10 mouse cellular contexts compared by ENCODE assay signal in genomic region chr5:121189182-121189581, GRCm38 (mm10). TPM values are rescaled to one million over a fixed set of nuclear protein-coding genes. Genes with fewer than 3 reads are reported as not detected.
A peak's percentile ranks its signal among the peaks of the same experiment; 100 is the strongest.
DNase-seq lines count a peak whose midpoint lies in the region; ATAC-seq and TF ChIP-seq lines count a peak whose summit lies in the region.
"Had no signal": no experiment of that assay in that cellular context is flagged by ENCODE, and none has a peak within 500 bp of the region (broad histone marks: within the 10 kb centered on the region; RNA-seq: fewer than 3 reads in every experiment).

No protein-coding gene starts in this region.

- no peak for ATAC-seq in G1E (ENCODE audit: extremely low read depth, insufficient number of reproducible peaks, low FRiP score, poor library complexity, severe bottlenecking)
- ATAC-seq in liver, embryonic 12.5 days: no peak

- H3K9me3 ChIP-seq in G1E (replicated peaks): no peaks in the 10 kb centered on the region
- no peaks in the 10 kb centered on the region for H3K9me3 ChIP-seq in liver, embryonic 12.5 days (replicated peaks)

- H3K27ac ChIP-seq in brown adipose tissue, adult 24 weeks (replicated peaks; ENCODE audit: low read depth, low read length): no peak overlapping the region
- 0 out of 2 replicates have a peak overlapping the region, but pooled peaks have one; percentile 0 for H3K27ac ChIP-seq in liver, embryonic 12.5 days
- H3K27ac ChIP-seq: macrophage had no signal

- 57% methylated on average over 9 of the region's 9 CpGs for WGBS in liver, embryonic 12.5 days (ENCODE audit: insufficient replicate concordance)

- H3K4me3 ChIP-seq in G1E (ENCODE audit: low read depth, low read length): peak overlapping the region; percentile 14; the same call in 1 of the 2 replicates
- peak overlapping the region; percentile 3; the same call in 1 of the 2 replicates for H3K4me3 ChIP-seq in brown adipose tissue, adult 24 weeks (ENCODE audit: insufficient read depth, low read depth, low read length)
- peak overlapping the region; percentile 26 for H3K4me3 ChIP-seq in liver, embryonic 12.5 days

- H3K4me1 ChIP-seq in G1E (ENCODE audit: insufficient read depth, low read depth, low read length): peaks cover 67% of the 10 kb centered on the region
- peaks cover 39% of the 10 kb centered on the region for H3K4me1 ChIP-seq in brown adipose tissue, adult 24 weeks (ENCODE audit: control insufficient read depth, insufficient read depth, insufficient read length, low read length)
- H3K4me1 ChIP-seq in liver, embryonic 12.5 days: peaks cover 90% of the 10 kb centered on the region

- peak; percentile 56 for DNase-seq in layer of hippocampus, adult 9-11 months
- DNase-seq in layer of hippocampus, postnatal 25 days (ENCODE audit: extremely low spot score in 1 of 2, low spot score in 1 of 2): no peak
- DNase-seq in G1E (ENCODE audit: low spot score): no peak
- DNase-seq in kidney, adult 11 months: no peak
- DNase-seq in right cerebral cortex, postnatal 4 days: no peak
- no peak for DNase-seq in frontal cortex, postnatal 14 days (ENCODE audit: low spot score in 2 of 2)
- DNase-seq: kidney, postnatal 10 days had no signal

- peak overlapping the region; percentile 38 for H3K4me2 ChIP-seq in liver, embryonic 12.5 days

- no peaks in the 10 kb centered on the region for H3K27me3 ChIP-seq in G1E (ENCODE audit: insufficient read depth, low read length)
- no peaks in the 10 kb centered on the region for H3K27me3 ChIP-seq in liver, embryonic 12.5 days (replicated peaks)

- 0 out of 2 replicates have a peak overlapping the region, but pooled peaks have one; percentile 19 for H3K9ac ChIP-seq in liver, embryonic 12.5 days

- H3K36me3 ChIP-seq in G1E (replicated peaks): peaks cover 46% of the 10 kb centered on the region
- H3K36me3 ChIP-seq in liver, embryonic 12.5 days: 0 out of 2 replicates have a peak, but pooled peaks cover 8% of the 10 kb centered on the region

- TF ChIP-seq CTCF in G1E (IDR thresholded peaks at IDR 0.05; ENCODE audit: low read depth, low read length): no peak

RNA-seq across cellular contexts. Expression of gene Ptpn11, which starts 2.0 kb away (rescaled TPM):
- total RNA-seq in layer of hippocampus, postnatal 25 days (2021): 10 to 100 TPM; 88.7 to 98.6 TPM
- total RNA-seq in G1E (2014; fragmentation: Nextera tagmentation) (25.9 and 28.6 TPM in 2 replicates), G1E (2017) (36.4 and 43.0 TPM in 2 replicates)
- 27.1 and 28.8 TPM in 2 replicates for polyA plus RNA-seq in G1E (2012)
- polyA plus RNA-seq in brown adipose tissue, adult 24 weeks (2012; ENCODE audit: insufficient read depth, insufficient read length, missing spikeins): 64.1 and 66.0 TPM in 2 replicates
- polyA plus RNA-seq in liver, embryonic 12.5 days (2016; fragmentation: Nextera tagmentation; extraction: Ambion mirVana): 15.2 and 15.8 TPM in 2 replicates

RNA-seq across cellular contexts. Expression of gene Rpl6, which starts 15.1 kb away (rescaled TPM):
- 100 to 1,000 TPM; 433 to 489 TPM for total RNA-seq in layer of hippocampus, postnatal 25 days (2021)
- total RNA-seq in G1E (2014; fragmentation: Nextera tagmentation): 2,238 and 2,249 TPM in 2 replicates
- 1,317 and 1,403 TPM in 2 replicates for total RNA-seq in G1E (2017)
- polyA plus RNA-seq in G1E (2012): 213 and 677 TPM in 2 replicates
- polyA plus RNA-seq in brown adipose tissue, adult 24 weeks (2012; ENCODE audit: insufficient read depth, insufficient read length, missing spikeins): 462 and 609 TPM in 2 replicates
- polyA plus RNA-seq in liver, embryonic 12.5 days (2016; fragmentation: Nextera tagmentation; extraction: Ambion mirVana): 590 and 602 TPM in 2 replicates

RNA-seq across cellular contexts. Expression of gene Hectd4, which starts 30.8 kb away (rescaled TPM):
- 100 to 1,000 TPM; 159 to 190 TPM for total RNA-seq in layer of hippocampus, postnatal 25 days (2021)
- total RNA-seq in G1E (2014; fragmentation: Nextera tagmentation) (83.9 and 177 TPM in 2 replicates), G1E (2017) (19.6 and 22.8 TPM in 2 replicates)
- polyA plus RNA-seq in G1E (2012): 16.4 and 22.8 TPM in 2 replicates
- polyA plus RNA-seq in brown adipose tissue, adult 24 weeks (2012; ENCODE audit: insufficient read depth, insufficient read length, missing spikeins): 6.0 and 9.2 TPM in 2 replicates
- 13.3 and 14.4 TPM in 2 replicates for polyA plus RNA-seq in liver, embryonic 12.5 days (2016; fragmentation: Nextera tagmentation; extraction: Ambion mirVana)
